Mouse (Mus musculus): ENCODE results near the gene Camk1.

The Camk1 gene

DNA sequence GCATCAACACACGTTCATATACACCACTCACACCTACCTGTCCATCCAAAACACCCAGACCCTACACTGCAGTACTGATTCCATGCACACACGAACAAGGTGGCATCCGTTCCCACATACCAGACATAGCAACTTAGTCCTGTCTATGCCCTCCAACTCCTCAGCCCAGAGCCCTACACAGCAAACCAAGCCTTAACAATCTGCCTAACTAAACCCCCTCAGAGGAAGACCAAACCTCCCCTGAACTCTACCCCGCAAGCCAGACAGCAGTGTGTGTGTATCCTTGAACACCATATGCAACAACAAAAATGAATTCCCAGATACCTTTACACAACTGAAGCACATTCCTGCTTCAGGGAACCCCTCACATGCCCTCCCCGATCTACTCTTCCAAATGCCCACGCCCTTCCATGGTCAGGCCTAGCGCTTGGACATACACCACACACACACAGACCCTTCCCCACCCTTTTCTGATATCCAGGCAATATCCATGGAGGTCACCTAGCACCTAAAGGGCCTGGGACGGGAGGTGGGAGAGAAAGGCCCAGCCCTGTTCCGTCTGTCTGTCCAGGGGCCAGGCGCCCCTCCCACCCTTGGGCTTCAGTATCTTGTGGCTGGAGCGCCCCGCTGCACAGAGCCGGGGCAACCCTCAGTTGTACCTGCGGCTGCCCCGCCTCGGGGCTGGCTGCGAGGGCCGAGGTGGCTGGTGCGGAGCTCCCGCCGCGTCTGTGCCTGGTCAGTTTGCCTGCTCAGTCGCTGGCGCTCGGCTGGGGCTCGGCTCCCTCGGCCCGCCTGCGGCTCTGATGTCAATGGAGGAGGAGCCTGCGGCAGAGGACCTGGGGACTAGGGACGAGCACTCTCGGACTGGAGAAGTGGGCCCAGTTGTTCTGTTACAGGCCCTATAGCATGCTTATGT, at the start of gene Camk1:
TSS of gene Camk1 (minus strand) at position 808 of the 916 bp plus-strand sequence.
- no peak for DNase-seq (ENCODE audit: low spot score in 2 of 2)

DNA sequence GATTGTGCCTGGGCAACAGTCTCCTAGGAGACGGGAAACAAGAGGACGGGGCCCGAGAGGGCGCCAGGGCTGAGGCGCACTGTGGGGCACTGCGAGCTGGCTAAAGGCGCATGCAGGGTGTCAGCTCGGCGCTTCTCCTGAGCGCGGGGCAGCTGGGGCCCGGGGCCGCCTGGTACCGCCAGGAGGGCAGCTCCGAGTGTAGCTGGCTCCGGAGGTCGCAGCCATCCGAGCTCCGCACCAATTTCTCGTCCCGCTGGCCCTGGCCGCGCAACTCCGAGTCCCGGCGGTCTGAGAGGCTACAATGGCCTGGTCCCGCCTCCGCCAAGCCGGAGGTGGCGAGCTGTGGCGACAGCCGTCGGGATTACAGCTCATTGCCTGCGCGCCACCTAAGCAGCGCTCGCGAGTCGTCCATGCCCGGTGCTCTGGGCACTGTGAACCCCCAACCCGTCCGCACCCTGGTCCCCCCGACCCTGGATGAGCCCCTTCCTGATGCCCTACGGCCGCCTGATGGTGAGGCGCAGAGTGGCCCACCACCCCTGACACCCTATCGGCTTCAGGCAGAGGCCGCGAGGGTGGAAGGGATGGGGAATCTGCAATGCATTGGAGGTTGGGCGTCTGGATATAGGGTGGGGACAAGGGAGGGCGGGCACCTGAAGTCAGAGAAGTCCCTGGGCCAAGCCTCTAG, 48.7 kb upstream of the Camk1 start:
- no peak for DNase-seq (ENCODE audit: low spot score in 2 of 2)

DNA sequence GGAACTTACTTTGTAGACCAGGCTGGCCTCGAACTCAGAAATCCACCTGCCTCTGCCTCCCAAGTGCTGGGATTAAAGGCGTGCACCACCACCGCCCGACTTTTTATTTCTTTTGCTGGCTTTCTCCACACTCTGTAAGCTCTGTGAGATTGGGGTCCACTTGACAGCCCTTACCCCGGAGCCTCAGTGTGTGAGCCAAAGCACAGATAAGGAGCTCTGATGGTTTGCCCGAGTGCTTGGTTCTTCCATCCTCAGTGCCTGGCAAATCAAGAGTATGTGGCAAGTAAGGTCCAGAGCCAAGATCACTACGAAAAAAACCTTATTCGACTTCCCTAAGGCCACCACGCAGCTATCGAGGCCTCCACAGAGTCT, 48.2 kb upstream of the Camk1 start:
- DNase-seq (ENCODE audit: low spot score in 2 of 2) = no peak

DNA sequence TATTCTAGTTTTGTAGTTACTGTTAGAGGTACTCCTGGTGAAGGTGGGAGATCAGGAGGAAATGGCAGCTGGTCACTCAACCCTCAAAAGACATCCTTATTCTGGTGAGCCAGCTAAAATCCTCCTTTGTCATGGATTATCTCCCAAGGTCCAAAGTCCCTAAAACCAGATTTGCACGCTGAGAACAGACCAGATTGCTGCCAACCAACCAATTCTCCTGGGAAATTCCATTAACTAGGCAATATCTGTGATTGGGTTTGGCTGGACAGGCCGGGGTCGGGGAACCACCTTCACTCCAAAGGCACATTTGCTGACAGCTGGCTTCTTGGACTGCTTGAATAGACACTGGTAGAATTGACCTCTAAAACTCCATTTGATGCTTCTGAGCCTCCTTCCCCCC, 46.9 kb upstream of the Camk1 start:
- DNase-seq (ENCODE audit: low spot score in 2 of 2) = no peak

DNA sequence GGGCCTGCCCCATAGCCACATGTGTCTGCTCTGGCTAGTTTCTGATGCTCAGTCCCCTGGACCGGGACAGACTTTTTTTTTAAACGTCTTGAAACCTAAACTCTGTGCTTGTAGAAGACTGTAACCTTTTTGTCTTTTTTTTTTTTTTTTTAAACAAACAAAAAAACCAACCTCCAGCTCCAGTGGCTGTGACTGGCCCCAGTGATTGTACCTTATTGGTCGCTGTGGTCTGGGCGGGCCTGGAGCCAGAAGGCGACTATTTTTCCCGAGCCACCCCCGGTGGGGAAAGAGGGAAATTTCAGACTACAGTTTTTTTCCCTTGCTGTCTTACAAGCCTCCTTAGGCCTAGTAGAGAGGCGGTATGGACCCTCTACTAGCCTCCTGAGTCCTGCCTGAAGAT, 45.2 kb upstream of the Camk1 start, which contains the start of gene Ttll3:
TSS of gene Ttll3 (plus strand) at position 301 of the 400 bp plus-strand sequence.
- no peak for DNase-seq (ENCODE audit: low spot score in 2 of 2)

DNA sequence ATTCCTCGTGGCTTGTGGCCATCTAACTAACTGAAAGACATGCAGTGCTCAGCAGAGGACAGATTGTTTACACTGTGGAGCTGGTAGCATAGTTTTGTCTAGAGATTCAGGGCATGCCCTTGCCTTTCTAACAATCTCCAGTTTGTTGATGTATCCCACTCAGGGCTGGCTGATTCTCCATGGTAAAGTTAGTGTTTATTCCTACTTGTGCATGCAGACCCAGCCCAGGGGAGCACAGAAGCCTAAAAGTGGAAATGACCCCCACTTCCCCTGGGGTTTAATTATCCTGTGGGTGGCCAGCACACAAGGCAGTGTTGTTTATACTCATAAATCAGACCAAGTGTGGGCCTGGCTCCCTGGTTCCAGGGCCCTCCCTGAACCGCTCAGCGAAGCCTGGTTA, 42.2 kb upstream of the Camk1 start:
- no peak for DNase-seq (ENCODE audit: low spot score in 2 of 2)

DNA sequence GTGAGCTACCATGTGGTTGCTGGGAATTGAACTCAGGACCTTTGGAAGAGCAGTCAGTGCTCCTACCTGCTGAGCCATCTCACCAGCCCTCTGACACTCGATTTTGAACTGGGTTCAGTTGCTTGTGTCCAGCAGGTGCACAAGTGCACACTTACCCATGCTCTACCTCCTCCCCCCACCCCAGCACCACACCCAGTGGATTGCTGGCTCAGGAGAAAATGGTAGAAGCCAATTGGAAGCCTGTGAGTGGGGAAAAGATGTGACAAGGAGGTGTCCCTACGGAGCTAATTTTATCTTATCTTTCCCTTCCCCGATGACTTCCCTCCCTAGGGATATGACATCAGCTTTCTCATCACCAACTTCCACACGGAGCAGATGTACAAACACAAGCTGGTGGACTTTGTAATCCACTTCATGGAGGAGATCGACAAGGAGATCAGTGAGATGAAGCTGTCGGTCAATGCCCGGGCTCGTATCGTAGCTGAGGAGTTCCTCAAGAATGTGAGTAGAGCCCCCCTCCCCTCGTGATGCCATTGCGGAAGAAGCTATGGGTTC, 41.5 kb upstream of the Camk1 start:
- no peak for DNase-seq (ENCODE audit: low spot score in 2 of 2)

DNA sequence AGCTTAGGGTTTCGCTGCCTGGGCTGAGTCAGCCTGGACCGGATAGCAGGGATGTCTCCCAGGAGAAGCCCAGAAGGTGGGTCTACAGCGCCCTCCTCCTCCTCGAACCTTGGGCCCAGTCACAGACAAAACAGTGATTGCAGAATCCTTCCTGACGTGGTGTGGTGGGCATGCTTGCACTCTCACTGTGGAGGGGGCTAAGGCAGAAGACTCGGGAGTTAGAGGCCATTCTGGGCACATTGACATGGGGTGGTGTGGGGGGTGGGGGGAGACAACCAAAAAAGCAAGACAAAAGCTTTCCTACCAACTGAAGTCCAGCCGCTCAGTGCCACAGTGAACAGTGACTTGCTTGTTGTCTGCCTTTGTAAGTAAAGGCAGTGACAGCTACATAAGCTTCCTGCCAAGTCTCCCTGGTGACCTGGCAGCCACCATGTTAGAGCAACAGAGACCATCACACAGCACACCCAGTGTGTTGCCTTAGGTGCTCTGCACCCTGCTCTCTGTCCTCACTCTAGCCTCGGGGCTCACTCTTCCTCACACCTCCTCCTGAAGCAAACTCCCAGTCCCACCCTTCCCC, 40.7 kb upstream of the Camk1 start:
- no peak for DNase-seq (ENCODE audit: low spot score in 2 of 2)

DNA sequence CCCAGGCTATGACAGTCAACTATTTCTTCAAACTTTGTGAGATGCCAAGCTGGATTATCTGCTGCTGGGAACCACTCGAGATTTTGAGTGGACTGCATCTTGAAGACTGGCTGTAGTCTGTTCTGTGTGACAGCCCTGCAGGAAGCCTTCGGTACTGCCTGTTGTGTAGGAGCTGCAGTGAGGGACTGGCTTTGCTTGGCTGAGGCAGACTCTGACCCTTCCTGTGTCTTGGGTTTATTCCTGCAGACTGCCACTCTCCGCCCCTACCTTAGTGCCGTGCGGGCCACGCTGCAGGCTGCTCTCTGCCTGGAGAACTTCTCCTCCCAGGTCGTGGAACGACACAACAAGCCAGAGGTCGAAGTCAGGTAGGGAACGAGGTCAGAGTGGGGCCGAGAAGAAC, 36.7 kb upstream of the Camk1 start:
- no peak for DNase-seq (ENCODE audit: low spot score in 2 of 2)

DNA sequence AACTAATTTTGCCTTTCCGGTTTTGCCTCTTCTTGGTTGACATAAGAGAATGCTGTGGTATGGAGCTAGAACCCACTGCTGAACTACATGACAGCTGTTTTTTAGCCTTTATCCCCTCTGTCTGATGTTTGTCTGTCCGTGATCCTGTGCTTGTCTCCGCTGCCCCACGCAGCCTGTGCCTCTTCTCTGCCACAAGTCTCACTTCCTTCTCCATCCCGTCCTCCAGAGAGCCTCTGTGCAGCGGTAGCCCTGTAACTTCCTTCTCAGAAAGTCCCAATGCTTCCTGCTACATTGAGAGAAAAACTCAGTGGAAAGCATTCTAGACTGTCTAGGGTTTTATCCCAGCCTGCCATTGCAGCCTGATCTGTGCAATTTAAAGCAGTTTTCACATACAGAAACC, 35.5 kb upstream of the Camk1 start:
- no peak for DNase-seq (ENCODE audit: low spot score in 2 of 2)

DNA sequence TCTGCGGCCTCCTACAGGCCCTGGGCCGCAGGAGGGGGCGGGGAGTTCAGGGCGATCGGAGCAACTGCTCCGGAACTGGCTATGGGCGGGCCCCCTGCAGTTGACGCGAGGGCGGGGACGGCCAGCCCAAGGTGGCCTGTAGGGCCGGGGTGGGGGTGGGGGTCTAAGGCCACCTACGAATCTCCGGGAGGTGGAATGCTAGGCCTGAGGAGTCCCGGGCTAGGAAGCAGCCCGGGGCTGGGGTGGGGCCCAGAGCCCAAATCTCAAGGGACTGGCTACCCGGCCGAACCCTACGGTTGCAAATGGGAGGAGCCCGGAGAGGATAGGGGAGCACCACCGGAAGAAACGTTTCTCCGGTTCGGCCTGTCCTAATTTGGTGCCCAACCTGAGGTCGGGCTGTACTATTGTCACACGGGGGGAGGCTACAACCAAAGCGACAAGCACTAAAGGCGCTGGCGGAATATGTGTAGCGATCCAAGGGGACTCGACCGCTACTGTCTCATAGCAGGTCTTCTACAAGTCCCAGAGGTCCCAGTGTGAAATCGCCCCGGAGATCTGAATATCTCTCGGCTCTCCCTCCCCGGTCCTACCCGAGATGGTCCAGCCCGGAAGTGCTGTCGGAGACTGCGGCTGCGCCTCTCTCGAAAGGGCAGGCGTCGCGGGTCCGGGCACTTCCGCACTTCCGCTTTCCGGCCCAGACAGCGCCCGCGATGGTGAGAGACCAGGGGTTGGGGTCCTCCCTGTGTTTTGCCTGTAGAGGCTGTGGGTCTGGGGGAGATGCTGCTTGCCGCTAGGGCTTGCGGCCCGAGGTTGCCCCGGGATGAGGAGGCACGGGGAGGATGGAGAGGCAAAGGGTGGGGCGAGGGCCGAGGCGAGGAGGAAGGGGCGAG, 34.0 kb upstream of the Camk1 start, which contains the start of the genes Tada3 and Arpc4:
TSS of gene Tada3 (minus strand) at position 388 of the 890 bp plus-strand sequence.
TSS of gene Arpc4 (plus strand) at position 620 of the 890 bp plus-strand sequence.
- peak; percentile 89 to 90 for DNase-seq (ENCODE audit: low spot score in 2 of 2)

DNA sequence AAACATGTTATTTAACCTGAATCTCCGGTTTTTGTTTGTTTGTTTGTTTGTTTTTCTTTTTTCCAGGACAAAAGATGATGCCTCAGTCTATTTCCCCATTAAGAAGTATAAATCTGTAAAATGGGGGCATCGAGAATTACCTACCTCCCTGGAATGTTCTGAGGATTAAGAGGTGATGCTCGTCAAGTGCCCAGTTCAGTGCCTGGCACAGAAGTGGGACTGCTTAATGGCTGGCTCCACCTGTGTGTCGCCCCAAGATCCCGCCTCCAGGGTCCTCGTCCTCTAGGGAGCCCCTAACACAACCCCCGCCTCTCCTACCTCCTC, 33.4 kb upstream of the Camk1 start:
- DNase-seq (ENCODE audit: low spot score in 2 of 2) = no peak

DNA sequence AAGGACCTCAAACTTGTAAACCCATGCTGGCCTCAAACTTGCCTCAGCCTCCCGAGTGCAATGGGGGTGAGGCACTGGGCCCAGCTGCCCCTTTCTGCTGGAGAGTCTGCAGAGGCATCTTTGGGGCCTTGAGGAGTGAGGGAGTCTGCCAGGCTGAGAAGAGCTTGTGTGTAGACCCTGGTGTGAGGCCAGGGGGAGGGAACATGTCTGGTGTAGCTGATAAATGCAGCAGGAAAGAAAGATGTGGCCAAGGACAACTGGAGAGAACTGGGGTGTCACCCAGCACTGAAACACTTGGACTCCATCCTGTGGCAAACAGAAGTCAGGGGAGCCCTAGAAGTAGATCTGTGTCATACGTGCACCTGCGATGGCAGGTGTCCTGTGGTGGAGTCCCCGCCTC, 29.7 kb upstream of the Camk1 start:
- peak; percentile 25 to 30 for DNase-seq (ENCODE audit: low spot score in 2 of 2)

DNA sequence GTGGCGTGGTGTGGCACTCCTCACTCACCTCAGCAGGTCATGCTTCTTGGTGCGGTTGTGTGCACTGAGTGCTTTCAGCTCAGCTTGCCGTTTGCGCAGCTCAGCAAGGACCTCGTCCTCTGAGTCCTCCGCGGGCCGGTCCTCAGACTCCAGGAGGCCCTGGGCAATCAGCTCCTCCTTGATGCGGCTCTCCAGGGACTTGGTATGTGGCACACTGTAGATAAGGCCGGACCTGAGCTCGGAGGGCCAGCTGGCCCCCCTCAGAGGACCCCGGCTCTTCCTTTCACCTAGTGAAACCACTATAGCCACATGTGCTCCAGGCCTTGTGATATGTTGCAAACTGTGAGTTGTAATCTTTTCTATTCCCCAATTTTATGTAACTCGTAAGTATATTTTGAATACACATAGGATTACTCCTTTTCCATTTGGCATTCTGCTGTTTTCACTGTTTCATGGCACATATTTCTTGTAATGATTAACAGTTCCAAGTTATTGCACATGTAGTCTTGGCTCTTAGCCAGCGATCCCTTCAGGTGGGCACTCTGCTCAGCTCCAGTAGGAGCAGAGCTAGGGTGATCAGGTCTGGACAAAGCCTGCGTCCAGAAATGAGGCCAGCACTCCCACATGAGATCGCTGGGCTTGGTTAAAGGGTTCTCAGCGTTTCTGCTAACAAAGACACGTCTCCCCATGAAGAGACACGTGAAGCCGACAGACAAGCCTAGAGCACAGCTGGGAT, 26.6 kb upstream of the Camk1 start:
- DNase-seq (ENCODE audit: low spot score in 2 of 2) = no peak

DNA sequence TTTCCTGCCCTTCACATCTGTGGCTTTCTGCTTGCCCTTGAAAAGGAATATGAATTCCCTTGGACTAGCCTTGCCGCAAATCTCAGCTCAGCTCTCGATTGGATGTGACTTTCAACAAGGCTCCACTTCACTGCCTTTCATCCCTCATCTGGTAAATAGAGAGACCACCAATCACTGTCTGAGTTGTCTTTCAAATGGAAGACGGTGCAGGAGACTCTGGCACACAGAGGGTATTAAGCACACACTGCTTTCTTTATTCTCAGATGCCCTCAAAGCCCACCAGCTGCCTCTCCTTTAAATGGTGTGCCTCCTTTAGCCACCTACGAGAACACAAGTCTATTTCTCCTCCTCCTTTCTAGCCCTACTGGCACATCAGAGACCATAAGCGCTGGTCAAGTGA, 24.8 kb upstream of the Camk1 start:
- no peak for DNase-seq (ENCODE audit: low spot score in 2 of 2)

DNA sequence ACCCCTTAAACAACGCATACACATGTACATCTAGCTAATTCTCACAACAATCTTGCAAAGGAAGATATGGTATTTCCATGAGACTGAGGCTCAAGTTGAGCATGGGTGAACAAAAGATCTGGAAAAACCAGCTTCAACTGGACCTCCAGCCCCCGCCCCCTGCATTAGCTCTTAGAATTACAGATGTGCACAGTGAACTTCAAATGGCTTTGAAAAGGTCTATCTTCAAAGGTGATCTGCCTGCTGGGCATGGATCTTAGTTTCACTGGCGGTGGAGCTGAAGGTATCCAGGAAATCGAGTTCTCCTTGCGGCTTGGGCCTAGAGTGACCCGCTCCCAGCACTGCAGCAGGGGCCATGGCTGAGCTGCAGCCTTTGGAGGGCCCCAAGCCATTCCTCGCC, 24.3 kb upstream of the Camk1 start:
- no peak for DNase-seq (ENCODE audit: low spot score in 2 of 2)

DNA sequence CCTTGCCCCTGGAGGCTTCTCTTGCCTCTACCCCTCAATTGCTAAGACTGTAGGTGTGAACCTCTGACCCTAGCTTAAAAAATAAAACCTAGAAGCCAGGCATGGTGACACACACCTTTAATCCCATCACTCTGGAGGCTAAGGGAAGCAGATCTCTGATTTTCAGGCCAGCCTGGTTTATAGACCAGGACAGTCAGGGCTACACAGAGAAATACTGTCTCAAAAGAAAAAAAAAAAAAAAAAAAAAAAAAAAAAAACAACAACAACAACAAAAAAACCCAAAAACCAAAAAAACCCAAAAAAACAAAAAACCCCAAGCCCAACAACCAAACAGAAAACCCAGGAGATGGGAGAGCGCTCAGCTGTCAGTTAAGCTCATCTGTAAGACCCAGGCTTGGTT, 23.8 kb upstream of the Camk1 start:
- no peak for DNase-seq (ENCODE audit: low spot score in 2 of 2)

DNA sequence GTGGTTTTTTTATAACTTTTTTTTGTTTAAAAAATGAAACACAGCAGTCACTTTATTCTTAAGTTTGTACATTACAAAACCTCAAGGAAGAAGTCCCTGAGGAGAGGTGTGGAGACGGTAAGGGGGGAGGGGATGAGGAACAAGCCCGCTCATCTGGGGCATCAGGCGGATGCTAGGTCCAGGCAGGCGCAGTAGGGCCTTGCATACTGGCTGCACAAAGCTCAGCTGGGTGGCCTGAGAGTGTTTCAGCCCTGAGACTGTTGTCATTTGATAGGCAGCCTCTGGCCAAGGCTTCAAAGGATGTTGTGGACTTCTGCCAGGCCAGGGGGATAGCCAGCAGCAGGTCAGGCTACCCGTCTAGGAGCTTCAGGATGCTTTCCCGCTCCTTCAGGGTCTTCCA, 22.9 kb upstream of the Camk1 start:
- no peak for DNase-seq (ENCODE audit: low spot score in 2 of 2)

DNA sequence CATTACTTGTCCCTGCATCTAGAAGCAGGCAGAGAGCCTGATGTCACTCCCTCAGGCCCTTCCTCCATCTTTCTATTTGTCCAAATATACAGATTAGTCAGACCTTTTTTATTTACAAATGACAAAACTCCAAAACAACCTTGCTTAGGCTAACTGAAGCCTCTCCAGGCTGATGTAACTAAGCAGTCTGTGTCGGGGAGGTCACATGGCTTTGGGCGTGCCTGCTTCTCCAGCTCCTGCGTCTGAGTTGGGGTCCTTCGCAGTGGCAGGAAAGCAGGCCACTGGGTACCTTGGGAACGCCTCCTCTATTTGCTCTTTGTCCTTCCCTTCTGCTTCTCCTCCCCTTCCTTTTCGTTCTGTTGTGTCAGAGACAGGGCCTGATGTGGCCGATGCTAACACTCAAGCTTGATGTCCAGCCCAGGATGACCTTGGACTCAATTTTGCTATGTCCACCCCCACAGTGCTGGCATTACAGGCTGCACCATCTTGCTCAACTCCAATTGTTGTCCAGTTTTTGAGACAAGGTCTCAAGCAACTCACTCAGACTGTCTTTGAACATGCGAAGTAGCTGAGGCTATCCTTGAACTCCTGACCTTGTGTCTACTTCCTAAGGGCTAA, 20.8 kb upstream of the Camk1 start:
- no peak for DNase-seq (ENCODE audit: low spot score in 2 of 2)

DNA sequence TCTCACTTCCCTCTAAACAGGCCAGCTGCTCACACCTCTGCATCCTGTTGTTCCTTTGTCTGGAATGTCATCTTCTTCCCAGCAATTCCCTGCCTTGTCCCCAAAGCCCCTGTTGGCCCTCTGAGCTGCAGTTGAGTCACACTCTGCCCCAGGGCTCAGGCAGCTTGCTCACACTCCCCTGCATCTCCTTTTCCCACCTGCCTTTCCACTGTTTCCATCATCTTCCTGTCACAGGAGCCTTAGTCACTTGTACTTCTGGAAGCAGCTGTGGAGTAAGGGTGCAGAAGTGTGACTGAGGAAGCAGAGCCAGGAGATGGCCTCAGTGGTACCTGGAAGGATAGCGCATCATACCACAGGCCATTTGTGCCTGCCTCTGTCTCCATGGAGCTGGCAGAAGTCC, 18.5 kb upstream of the Camk1 start:
- DNase-seq (ENCODE audit: low spot score in 2 of 2) = no peak
